Mouse (Mus musculus) ES-E14 (cell line): ENCODE results near the gene Adgrb3.

ENCODE experiments used
- ZC3H11A ChIP-seq: IDR thresholded peaks from 2 replicates; pipeline ENCODE4 v1.6.1; 2012; ENCODE audit warnings: low read depth, mild to moderate bottlenecking, inconsistent platforms, low read length, borderline replicate concordance
- ZNF384 ChIP-seq: IDR thresholded peaks from 2 replicates; pipeline ENCODE4 v1.6.1; 2012; ENCODE audit warnings: low read depth, low read length, inconsistent platforms

- TF ChIP-seq ZNF384 (no peak), ZC3H11A (no peak)
Measured at GRCm38 (mm10) chr1:25178347-25179130, 651.0 kb downstream of the Adgrb3 start.
